8 mouse cellular contexts compared by ENCODE assay signal in genomic region chr3:50382729-50383128, GRCm38 (mm10).
DNase-seq lines count a peak whose midpoint lies in the region; ATAC-seq lines count a peak whose summit lies in the region.

No protein-coding gene starts in this region.

- no peaks in the 10 kb centered on the region for H3K9me3 ChIP-seq in hindbrain, embryonic 15.5 days

- ATAC-seq in hindbrain, embryonic 15.5 days (ENCODE audit: low FRiP score, low read depth): no peak

- H3K4me3 ChIP-seq in hindbrain, embryonic 15.5 days: no peak overlapping the region

- peak; percentile 80 for DNase-seq in heart, adult 11 months
- no peak for DNase-seq in heart, adult 8-10 months (ENCODE audit: low spot score)
- peak; percentile 57 for DNase-seq in embryo, embryonic 10 days (ENCODE audit: low spot score)
- DNase-seq in lung, postnatal 36 days: peak; percentile 35
- no peak for DNase-seq in right cerebral cortex, postnatal 14 days
- DNase-seq in adrenal gland, adult 2 months: no peak
- no peak for DNase-seq in gastrocnemius, postnatal 4 days (ENCODE audit: low spot score in 2 of 2)

- peak overlapping the region; percentile 53 for H3K4me2 ChIP-seq in hindbrain, embryonic 15.5 days

- no peaks in the 10 kb centered on the region for H3K36me3 ChIP-seq in hindbrain, embryonic 15.5 days

- peaks cover 19% of the 10 kb centered on the region; the same call in 1 of the 2 replicates for H3K4me1 ChIP-seq in hindbrain, embryonic 15.5 days (replicated peaks)

- peak overlapping the region; percentile 56; the same call in 1 of the 2 replicates for H3K27ac ChIP-seq in hindbrain, embryonic 15.5 days (replicated peaks)

- WGBS in hindbrain, embryonic 15.5 days: 36% methylated on average over 5 of the region's 5 CpGs

- H3K27me3 ChIP-seq in hindbrain, embryonic 15.5 days: no peaks in the 10 kb centered on the region

- no peak overlapping the region for H3K9ac ChIP-seq in hindbrain, embryonic 15.5 days

Comparison
In these comparisons a context has a peak if more than half of its experiments do, and no peak if none do; other contexts are left out.
1. DNase-seq: peak in heart, adult 11 months (single experiment), embryo, embryonic 10 days (single experiment) and lung, postnatal 36 days (single experiment); none in heart, adult 8-10 months (single experiment), right cerebral cortex, postnatal 14 days (single experiment), adrenal gland, adult 2 months (single experiment) and gastrocnemius, postnatal 4 days (0 of 2).